Mouse (Mus musculus) kidney, adult 8-10 months (tissue): Measurements from ENCODE around the gene Pax8.
A peak's percentile ranks its signal among the peaks of the same experiment; 100 is the strongest.

Experiments used
- DNase-seq, 2 experiments: peaks; one replicate each; pipeline ENCODE4 v3.0.0; 2022

Gene Pax8

GRCm38 (mm10) chr2:24460112-24460807 is 15.1 kb downstream of the Pax8 start:
- DNase-seq, result peak; percentile 54 to 57

GRCm38 (mm10) chr2:24456841-24457240 is 18.6 kb downstream of the Pax8 start:
- no peak for DNase-seq

GRCm38 (mm10) chr2:24455057-24455855 is 20.1 kb downstream of the Pax8 start:
- peak; percentile 72 to 79 for DNase-seq

GRCm38 (mm10) chr2:24454429-24455011 is 20.9 kb downstream of the Pax8 start:
- DNase-seq, result no peak

- DNase-seq, result peak; percentile 80 to 88
Observed at GRCm38 (mm10) chr2:24453206-24453605, 22.2 kb downstream of the Pax8 start.

- no peak for DNase-seq
Observed at GRCm38 (mm10) chr2:24449111-24449510, 26.3 kb downstream of the Pax8 start.

GRCm38 (mm10) chr2:24443256-24443790 is 32.1 kb downstream of the Pax8 start:
- peak; percentile 59 to 68 for DNase-seq

GRCm38 (mm10) chr2:24442303-24442925 is 33.0 kb downstream of the Pax8 start:
- DNase-seq, result no peak

- no peak for DNase-seq
Observed at GRCm38 (mm10) chr2:24441899-24442298, 33.5 kb downstream of the Pax8 start.

- DNase-seq, result no peak
Observed at GRCm38 (mm10) chr2:24440056-24440455, 35.3 kb downstream of the Pax8 start.

GRCm38 (mm10) chr2:24435699-24436098 is 39.7 kb downstream of the Pax8 start:
- no peak for DNase-seq

- no peak for DNase-seq
Observed at GRCm38 (mm10) chr2:24434670-24435069, 40.7 kb downstream of the Pax8 start.

- no peak for DNase-seq
Observed at GRCm38 (mm10) chr2:24429806-24430205, 45.6 kb downstream of the Pax8 start.

- DNase-seq, result peak in 1 of 2 experiments; percentile 46
Observed at GRCm38 (mm10) chr2:24427866-24428675, 47.3 kb downstream of the Pax8 start.

- DNase-seq, result no peak
Observed at GRCm38 (mm10) chr2:24425630-24426029, 49.8 kb downstream of the Pax8 start.

- DNase-seq, result no peak
Observed at GRCm38 (mm10) chr2:24422815-24423214, 52.6 kb downstream of the Pax8 start.

- DNase-seq, result peak; percentile 78 to 86
Observed at GRCm38 (mm10) chr2:24421211-24421863, 54.1 kb downstream of the Pax8 start.

GRCm38 (mm10) chr2:24417564-24417963 is 57.8 kb downstream of the Pax8 start:
- DNase-seq, result no peak

- no peak for DNase-seq
Observed at GRCm38 (mm10) chr2:24417106-24417505, 58.3 kb downstream of the Pax8 start.

- peak; percentile 39 to 53 for DNase-seq
Observed at GRCm38 (mm10) chr2:24416668-24417067, 58.7 kb downstream of the Pax8 start.

- DNase-seq, result no peak
Observed at GRCm38 (mm10) chr2:24413677-24414076, 61.7 kb downstream of the Pax8 start.

GRCm38 (mm10) chr2:24413172-24413571 is 62.2 kb downstream of the Pax8 start:
- DNase-seq, result no peak
